Mouse (Mus musculus) forebrain, postnatal 0 days (tissue): ENCODE measurements at regions not wholly inside any gene's neighbourhood (a gene's known extent, or its start where the extent isn't known, plus 50 kb on each side); places are given as distances from the start of the nearest gene placed in this dataset.
"Not testable (repeated sequence)": the region's sequence is repeated elsewhere in the genome, so short reads cannot be mapped to it uniquely, and the experiment has no call there.

Source experiments
- ATAC-seq: fragments of 200-750 bp; cut with Nextera tagmentation; 2 replicates; pipeline ENCODE4 v1.8.0; 2017; ENCODE audit warnings: mild to moderate bottlenecking, moderate library complexity
- DNase-seq: peaks from one replicate; pipeline ENCODE4 v3.0.0-alpha.2; 2015
- H3K27ac ChIP-seq: fragments of 300-500 bp; sonication (generic); 2 replicates; pipeline ENCODE4 v1.5.1; 2014; ENCODE audit warnings: low read depth, mild to moderate bottlenecking, antibody characterized with exemption, low read length, moderate library complexity, mixed read lengths
- H3K27me3 ChIP-seq: fragments of 300-500 bp; sonication (generic); 2 replicates; pipeline ENCODE4 v1.6.1; 2014; ENCODE audit warnings: mild to moderate bottlenecking, low read length, mixed read lengths; ENCODE audit not compliant: insufficient read depth
- H3K36me3 ChIP-seq: fragments of 300-500 bp; sonication (generic); 2 replicates; pipeline ENCODE4 v1.6.1; 2014; ENCODE audit warnings: mild to moderate bottlenecking, moderate library complexity; ENCODE audit not compliant: insufficient read depth
- H3K4me1 ChIP-seq: fragments of 300-500 bp; sonication (generic); 2 replicates; pipeline ENCODE4 v1.6.1; 2014; ENCODE audit warnings: antibody characterized with exemption; ENCODE audit not compliant: insufficient read depth
- H3K4me2 ChIP-seq: fragments of 300-500 bp; sonication (generic); 2 replicates; pipeline ENCODE4 v1.6.1; 2014; ENCODE audit warnings: low read depth, mild to moderate bottlenecking, moderate library complexity
- H3K4me3 ChIP-seq: fragments of 300-500 bp; sonication (generic); 2 replicates; pipeline ENCODE4 v1.5.1; 2014; ENCODE audit warnings: low read depth, low read length, mixed read lengths
- H3K9ac ChIP-seq: fragments of 300-500 bp; sonication (generic); 2 replicates; pipeline ENCODE4 v1.6.1; 2014; ENCODE audit warnings: mild to moderate bottlenecking
- H3K9me3 ChIP-seq: fragments of 300-500 bp; sonication (generic); 2 replicates; pipeline ENCODE4 v1.6.1; 2016; ENCODE audit warnings: low read length
- CTCF ChIP-seq: sonication (generic); IDR thresholded peaks from 2 replicates; pipeline ENCODE4 v1.5.1; 2016; ENCODE audit warnings: antibody characterized with exemption, control low read depth, low read depth
- WGBS: fragments of 180-500 bp; shearing (Covaris S2); extraction: QIAGEN DNeasy Blood & Tissue Kit; methylation state at CpG from one replicate; pipeline ENCODE4 v1.1.7; 2014; 5-methylcytosine and 5-hydroxymethylcytosine counted together

GRCm38 (mm10) chr9:85637274-85637673 lies 111.9 kb downstream of the Ibtk start:
- Histone ChIP-seq H3K4me1 (no peaks in the 10 kb centered on the region), H3K27ac (no peak overlapping the region), H3K4me3 (no peak overlapping the region), H3K27me3 (no peaks in the 10 kb centered on the region), H3K4me2 (no peak overlapping the region), H3K9ac (no peak overlapping the region), H3K9me3 (no peaks in the 10 kb centered on the region), H3K36me3 (no peaks in the 10 kb centered on the region)
- no peak for TF ChIP-seq CTCF
- DNase-seq = no peak
- WGBS = 76% methylated on average over 3 of the region's 3 CpGs
- no peak for ATAC-seq

GRCm38 (mm10) chr9:85636131-85636447 lies 113.0 kb downstream of the Ibtk start:
- ATAC-seq = no peak

GRCm38 (mm10) chr9:85635438-85636130 lies 113.5 kb downstream of the Ibtk start:
- TF ChIP-seq CTCF = no peak
- H3K9ac ChIP-seq = no peak overlapping the region
- WGBS = 79% methylated on average over 12 of the region's 12 CpGs
- no peaks in the 10 kb centered on the region for H3K36me3 ChIP-seq
- H3K9me3 ChIP-seq = no peaks in the 10 kb centered on the region
- H3K4me3 ChIP-seq = no peak overlapping the region
- no peak overlapping the region for H3K4me2 ChIP-seq
- DNase-seq (no peak), ATAC-seq (peak; percentile 71)
- H3K27ac ChIP-seq = no peak overlapping the region
- no peaks in the 10 kb centered on the region for H3K4me1 ChIP-seq
- no peaks in the 10 kb centered on the region for H3K27me3 ChIP-seq

More at GRCm38 (mm10) chr9:85636131-85636447, 113.0 kb downstream of the Ibtk start:
- no peaks in the 10 kb centered on the region for H3K36me3 ChIP-seq
- no peak for DNase-seq
- H3K4me3 ChIP-seq = no peak overlapping the region
- no peaks in the 10 kb centered on the region for H3K9me3 ChIP-seq
- H3K27me3 ChIP-seq = no peaks in the 10 kb centered on the region
- no peaks in the 10 kb centered on the region for H3K4me1 ChIP-seq
- WGBS = 56% methylated on average over 3 of the region's 3 CpGs
- no peak overlapping the region for H3K9ac ChIP-seq
- H3K27ac ChIP-seq = no peak overlapping the region
- no peak overlapping the region for H3K4me2 ChIP-seq
- no peak for TF ChIP-seq CTCF

- not testable (repeated sequence) for H3K4me1 ChIP-seq, H3K9ac ChIP-seq, H3K36me3 ChIP-seq, H3K4me2 ChIP-seq, H3K27me3 ChIP-seq, H3K27ac ChIP-seq, H3K4me3 ChIP-seq, DNase-seq, ATAC-seq, H3K9me3 ChIP-seq
- WGBS = 69% methylated on average over 3 of the region's 3 CpGs
Observed at GRCm38 (mm10) chr9:85634786-85635185, 114.3 kb downstream of the Ibtk start.

GRCm38 (mm10) chr9:85617972-85618371 lies 131.2 kb downstream of the Ibtk start:
- Histone ChIP-seq H3K4me3 (no peak overlapping the region), H3K27ac (no peak overlapping the region), H3K4me1 (no peaks in the 10 kb centered on the region), H3K27me3 (no peaks in the 10 kb centered on the region), H3K9me3 (no peaks in the 10 kb centered on the region), H3K9ac (no peak overlapping the region), H3K36me3 (no peaks in the 10 kb centered on the region), H3K4me2 (no peak overlapping the region)
- no peak for TF ChIP-seq CTCF
- DNase-seq (no peak), ATAC-seq (no peak)
- WGBS = 88% methylated on average over 3 of the region's 3 CpGs

- H3K4me1 ChIP-seq = no peaks in the 10 kb centered on the region
- DNase-seq = no peak
- H3K27me3 ChIP-seq = no peaks in the 10 kb centered on the region
- H3K4me3 ChIP-seq = no peak overlapping the region
- no peaks in the 10 kb centered on the region for H3K9me3 ChIP-seq
- no peak overlapping the region for H3K27ac ChIP-seq
- no peak overlapping the region for H3K4me2 ChIP-seq
- no peaks in the 10 kb centered on the region for H3K36me3 ChIP-seq
- H3K9ac ChIP-seq = no peak overlapping the region
- no peak for TF ChIP-seq CTCF
- 55% methylated on average over 2 of the region's 2 CpGs for WGBS
- no peak for ATAC-seq
Observed at GRCm38 (mm10) chr9:85617177-85617777, 131.9 kb downstream of the Ibtk start.

GRCm38 (mm10) chr9:85616266-85616869 lies 132.8 kb downstream of the Ibtk start:
- H3K4me3 ChIP-seq = no peak overlapping the region
- no peaks in the 10 kb centered on the region for H3K36me3 ChIP-seq
- no peak for TF ChIP-seq CTCF
- no peak overlapping the region for H3K4me2 ChIP-seq
- no peaks in the 10 kb centered on the region for H3K4me1 ChIP-seq
- no peak for DNase-seq
- no peak for ATAC-seq
- no peaks in the 10 kb centered on the region for H3K9me3 ChIP-seq
- H3K27me3 ChIP-seq = no peaks in the 10 kb centered on the region
- H3K9ac ChIP-seq = no peak overlapping the region
- H3K27ac ChIP-seq = no peak overlapping the region
- 80% methylated on average over 12 of the region's 12 CpGs for WGBS
